Mouse (Mus musculus): ENCODE results near the gene Sox5. TPM values are rescaled to one million over a fixed set of nuclear protein-coding genes. Genes with fewer than 3 reads are reported as not detected.
"Not testable (repeated sequence)": the region's sequence is repeated elsewhere in the genome, so short reads cannot be mapped to it uniquely, and the experiment has no call there.

Sox5 gene
- total RNA-seq, 2 experiments from 2014 or later, result 3.3 to 3.9 TPM

DNA sequence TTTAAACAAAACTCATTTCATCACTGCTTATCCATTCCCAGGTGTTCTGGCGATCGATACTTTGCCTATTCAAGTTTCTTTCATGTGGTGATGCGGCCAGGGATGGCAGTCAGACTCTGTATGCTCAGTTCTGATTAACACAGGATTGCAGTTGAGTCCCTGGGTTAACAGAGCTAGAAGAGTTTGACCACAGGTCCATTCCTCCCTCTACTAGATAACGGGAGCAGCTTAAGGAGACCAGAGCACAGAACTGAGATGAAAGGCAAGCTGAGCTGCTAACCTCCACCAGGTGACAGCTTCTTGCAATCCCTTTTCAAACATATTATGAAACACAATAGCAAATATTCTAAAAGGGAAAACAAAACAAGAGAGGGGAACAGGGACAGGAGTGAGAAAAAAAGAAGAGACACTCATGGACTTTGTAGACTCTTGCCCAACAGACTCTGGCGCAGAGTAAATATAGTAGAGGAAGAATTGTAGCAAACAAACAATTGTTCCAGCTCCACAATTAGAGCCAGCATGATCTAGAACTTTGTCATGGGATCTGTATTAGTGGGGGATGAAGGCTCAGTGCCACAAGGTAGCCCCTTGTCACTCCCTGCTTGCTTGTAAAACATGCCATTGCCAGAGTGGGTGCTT lies 580.3 kb downstream of the Sox5 start:
- DNase-seq (ENCODE audit: low spot score in 2 of 2), result no peak

DNA sequence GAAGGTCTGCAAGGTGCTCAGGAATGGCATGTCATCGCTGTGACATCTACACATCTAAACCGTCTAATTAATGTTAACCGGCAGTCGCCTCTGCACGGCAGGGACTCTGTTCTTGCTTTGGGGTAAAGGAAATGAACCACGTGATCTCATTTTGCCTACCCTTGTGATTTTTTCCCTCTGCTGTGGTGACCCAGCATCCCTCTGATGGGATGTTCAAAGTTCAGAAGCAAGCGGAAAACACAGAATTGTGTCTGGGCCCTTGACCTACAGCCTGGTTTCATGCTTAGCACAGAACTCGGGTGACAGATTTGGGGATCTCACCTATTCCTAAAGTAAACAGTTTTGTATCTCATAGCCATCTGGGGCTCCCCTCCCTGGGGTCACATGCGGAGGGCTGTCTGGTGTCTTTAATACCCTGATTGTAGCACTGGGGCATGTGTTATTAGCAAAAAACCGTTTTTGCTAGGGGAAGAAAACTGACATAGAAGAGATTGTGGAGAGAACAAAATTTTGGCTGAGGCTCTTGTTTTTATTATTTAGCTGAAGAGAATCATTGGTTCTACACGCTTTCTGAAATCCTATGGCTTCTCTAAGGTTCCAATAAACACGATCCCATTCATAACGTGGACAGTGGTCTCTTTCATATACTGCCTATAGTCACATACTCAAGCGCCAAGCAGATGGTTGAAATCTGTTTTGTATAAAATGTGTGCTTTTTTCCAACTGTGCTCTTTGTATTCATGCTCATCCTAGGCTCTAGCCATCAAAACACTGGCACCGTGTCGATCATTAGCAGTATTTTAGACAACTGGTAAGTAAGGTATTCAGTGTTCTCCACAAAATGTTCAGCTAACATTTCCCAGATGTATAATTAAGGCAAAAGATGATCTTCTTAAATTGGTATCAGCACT lies 584.3 kb downstream of the Sox5 start:
- DNase-seq (ENCODE audit: low spot score in 2 of 2), result no peak

DNA sequence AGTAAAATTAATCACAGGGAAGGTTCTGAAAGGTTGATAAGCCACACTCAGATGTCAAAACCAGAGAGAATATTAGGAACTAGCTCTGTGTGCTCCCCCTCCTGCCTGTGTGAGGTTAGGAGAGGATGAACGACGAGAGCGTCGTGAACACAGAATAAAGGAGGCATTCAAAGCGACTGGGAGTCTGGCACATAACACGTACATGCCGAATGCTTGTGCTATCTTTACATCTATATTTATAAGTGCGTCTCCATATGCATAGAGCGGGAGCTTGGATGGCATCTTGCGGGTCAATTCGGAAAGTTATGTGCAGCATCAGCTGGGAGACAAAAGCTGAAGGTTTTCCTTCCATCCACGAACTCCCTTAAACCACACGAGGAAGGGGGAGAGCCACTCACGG lies 585.8 kb downstream of the Sox5 start:
- no peak for DNase-seq (ENCODE audit: low spot score in 2 of 2)

DNA sequence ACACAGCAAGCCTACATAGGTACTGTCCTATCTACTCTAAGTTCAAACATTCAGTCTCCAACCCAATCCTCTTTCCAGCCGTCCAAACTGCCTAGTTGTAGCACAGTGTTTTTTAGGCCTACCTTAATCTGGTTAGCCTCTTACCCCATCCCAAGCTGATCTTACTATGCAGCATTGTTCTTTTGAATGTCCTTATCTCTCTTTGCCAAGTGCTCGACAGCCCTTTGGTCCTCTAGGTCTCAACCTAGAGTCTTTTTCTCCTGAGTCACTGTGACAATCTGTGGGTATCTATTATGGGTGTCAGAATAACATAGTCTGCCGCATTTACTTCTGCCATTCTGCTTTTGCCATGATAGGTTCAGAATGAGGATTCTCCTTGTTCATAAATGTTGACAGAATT lies 598.7 kb downstream of the Sox5 start:
- no peak for DNase-seq (ENCODE audit: low spot score in 2 of 2)

DNA sequence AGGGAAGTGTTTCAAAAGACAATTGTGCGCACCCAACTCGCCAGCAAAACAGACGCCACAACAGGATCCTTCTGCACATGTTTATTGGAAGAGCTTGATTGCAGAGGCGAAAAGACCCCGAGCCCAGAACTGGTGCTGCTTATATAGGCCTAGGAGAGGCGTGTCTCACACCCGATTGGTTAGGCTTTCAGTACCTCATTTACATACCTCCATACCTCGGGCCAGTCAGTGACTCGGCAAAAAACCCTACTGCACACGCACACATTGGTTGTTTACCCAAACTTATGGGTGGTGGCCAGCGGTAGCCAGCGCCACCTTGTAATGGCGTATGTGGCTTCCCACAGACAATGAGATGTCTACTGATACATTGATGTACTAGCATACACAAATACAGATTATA lies 599.3 kb downstream of the Sox5 start:
- not testable (repeated sequence) for DNase-seq (ENCODE audit: low spot score in 2 of 2)

DNA sequence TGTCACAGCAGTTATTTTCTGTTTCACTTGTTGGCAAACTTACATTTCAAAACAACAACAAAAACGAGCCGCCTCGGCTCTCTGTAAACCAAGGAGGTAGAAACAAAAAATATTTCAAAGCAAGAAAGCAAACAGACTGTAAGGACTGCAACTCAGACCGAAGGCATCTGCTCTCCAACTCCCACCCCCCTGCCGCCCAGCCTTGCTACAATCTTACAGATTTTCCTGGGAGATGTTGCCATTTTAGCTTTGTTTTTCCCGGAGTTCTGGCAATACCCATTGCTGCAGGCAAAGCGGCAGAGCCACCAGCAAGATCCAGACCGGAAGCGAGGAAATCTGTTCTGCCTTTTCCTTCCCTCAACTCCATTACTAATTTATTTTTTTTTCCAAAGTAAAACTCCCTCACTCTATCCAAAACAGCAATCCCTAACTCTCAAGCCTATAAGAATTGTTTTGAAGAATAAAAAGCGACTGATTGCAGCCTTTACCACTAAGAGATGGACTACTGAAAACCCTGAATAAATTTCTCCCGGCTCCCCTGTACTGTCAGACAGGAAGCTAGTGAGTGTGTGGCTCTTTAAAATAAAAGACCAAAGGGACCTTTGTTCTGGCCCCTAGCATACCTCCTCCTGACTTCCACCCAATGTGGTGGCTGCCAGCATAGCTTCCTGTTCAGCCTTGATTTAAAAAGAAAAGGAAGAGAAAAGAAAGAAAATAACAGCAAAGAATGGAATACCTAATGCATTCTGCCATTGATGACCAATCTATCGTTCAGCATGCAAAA lies 600.5 kb downstream of the Sox5 start:
- DNase-seq (ENCODE audit: low spot score in 2 of 2), result no peak

DNA sequence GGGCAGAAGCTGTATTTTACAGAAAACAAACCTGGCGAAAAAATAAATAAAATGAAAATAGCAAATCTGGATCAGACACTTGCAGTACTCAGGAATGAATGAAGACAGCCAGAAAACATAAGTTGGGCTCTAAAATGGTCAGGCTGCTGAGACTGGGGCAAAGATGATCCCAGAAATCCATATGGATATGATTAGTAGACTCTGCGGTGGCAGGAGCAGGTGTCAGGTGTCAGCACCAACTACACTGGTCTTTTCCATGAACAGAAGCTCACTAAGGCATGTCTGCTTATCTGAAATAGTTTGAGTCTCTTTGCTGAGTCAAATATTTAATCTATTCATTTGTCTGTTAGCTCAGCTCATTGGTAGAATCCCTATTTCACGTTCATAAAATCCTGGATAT lies 602.7 kb downstream of the Sox5 start:
- no peak for DNase-seq (ENCODE audit: low spot score in 2 of 2)

DNA sequence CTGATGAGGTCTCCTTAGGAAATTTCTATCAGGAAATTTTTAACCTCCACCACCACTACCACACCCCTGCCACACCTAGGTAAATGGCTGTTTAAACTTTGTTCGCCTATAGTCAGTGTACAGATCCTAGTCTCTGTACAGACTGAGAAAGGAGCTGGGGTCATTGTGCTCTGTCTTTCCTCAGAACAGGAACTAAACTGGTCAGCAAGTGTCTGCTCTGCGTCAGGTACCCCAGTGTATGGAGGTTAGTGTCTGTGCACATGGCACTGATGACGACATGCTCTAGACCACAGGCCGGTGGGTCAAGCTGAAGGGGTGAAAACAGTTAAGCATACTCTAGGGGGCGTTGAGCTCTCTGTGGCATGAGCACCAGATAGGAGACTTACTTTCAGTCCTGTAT lies 605.1 kb downstream of the Sox5 start:
- no peak for DNase-seq (ENCODE audit: low spot score in 2 of 2)

DNA sequence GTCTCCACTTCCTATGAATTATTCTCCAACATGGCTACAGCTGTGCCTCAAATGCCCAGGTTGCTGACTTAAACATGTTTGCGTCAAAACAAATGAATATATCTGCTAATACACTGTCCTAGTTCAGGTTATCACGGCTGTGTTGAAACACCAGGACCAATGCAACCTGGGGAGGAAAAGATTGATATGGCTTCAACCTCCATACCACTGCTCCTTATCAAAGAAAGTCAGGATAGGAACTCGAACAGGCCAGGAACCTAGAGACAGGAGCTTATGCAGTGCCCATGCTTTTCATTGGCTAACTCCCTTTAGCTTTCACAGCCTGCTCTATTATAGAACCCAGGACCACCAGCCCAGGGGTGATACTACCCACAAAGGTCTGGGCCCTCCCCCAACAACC lies 606.2 kb downstream of the Sox5 start:
- no peak for DNase-seq (ENCODE audit: low spot score in 2 of 2)

DNA sequence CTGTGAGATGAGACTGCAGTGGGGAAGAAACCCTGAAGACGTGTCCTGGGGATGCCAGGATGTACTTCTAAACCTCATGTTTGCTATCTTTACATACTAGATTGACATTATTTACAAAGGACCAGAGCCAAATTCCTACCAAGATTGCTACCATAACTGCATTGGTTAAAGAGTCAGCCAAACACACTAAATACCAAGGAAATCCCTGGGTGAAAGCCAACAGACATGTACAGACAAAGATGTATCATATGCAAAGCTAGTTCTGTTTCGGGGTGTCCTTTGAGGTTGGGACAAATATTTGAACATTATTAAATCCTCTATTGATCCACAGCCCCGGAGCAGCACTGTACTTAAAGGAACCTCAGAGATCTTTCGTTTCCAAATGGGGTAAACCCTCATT lies 611.2 kb downstream of the Sox5 start:
- no peak for DNase-seq (ENCODE audit: low spot score in 2 of 2)

DNA sequence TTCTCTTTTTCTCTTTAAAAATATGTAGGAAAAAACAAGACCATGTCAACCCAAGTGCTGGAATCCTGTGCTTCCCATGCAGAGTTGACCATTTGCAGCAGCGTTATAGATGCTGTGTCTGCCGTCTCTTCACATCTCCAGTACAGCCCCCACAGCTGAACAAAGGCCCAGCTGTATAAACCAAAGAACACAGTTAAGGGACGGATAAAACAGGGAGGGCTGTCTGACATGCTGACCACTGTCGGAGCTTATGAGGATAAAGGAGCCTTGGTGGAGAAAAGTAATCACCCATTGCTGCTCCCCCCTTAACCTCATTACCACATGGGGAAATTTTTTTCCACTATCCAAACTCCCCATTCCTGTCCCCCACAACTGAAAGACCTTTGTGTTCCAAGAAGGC lies 612.0 kb downstream of the Sox5 start:
- no peak for DNase-seq (ENCODE audit: low spot score in 2 of 2)

DNA sequence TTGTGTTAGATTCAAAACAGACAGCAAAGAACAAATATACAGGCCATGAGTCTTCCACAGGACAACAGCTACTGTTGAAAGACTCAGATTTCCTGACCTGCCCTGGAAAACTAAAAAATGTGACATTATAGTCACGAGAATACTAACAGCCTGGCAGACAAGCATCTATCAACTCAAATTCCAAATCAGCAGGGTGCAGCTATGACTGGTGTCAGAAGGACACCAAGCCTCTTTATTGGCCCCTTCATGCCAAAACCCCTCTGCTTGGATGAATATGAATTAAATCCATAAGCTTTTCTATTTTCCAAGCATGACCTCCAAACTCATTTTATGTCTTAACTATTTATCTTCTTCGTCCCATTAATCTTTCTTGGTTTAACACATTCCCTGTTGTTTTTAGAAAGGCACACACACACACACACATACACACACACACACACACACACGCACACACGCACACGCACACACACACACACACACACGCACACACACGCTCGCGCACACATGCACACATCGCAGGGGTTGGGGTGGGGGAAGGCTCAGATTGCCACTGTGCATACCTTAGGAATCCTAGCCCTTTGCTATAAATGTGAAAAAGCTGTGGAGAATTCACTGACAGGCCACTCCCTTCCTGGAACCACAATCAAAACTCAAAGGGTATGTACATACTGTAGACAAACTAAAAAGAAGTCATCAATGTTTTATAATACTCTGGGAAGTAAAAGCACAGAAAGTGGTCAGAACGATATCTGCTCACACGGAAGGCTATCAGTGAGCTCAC lies 612.9 kb downstream of the Sox5 start:
- no peak for DNase-seq (ENCODE audit: low spot score in 2 of 2)

DNA sequence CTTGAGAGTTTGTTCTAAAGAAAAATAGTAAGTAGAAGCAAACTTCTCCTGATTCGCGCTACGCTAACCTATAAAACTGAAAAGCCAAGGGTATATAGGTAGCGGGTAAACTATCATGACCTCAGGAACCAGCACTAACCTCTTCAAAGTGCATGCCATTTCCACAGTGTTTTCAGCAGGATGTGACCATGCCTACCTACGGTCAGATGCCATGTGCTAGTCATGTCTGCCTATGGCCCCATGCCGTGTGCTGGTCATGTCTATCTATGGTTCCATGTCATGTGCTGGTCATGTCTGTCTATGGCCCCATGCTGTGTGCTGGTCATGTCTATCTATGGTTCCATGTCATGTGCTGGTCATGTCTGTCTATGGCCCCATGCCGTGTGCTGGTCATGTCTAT lies 614.7 kb downstream of the Sox5 start:
- no peak for DNase-seq (ENCODE audit: low spot score in 2 of 2)

DNA sequence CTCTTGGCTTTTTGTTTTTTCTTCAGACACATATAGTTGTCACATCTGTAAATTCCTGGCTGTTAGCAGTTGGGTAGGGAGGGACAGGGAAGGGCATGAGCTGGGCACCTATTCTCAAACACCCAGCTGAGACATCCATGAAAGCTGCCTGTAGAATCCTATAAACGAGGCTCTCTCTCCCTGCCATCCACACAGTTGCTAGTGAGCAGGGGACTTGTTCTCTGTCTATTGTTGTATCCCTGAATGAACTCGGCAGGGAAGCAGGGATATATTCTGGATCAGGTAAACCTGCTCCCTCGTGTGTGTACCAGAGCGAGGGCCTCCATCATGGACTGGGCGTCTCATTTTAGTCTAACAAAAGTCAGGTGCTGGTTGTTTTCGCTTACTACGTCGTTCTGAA lies 615.1 kb downstream of the Sox5 start:
- DNase-seq (ENCODE audit: low spot score in 2 of 2), result no peak

DNA sequence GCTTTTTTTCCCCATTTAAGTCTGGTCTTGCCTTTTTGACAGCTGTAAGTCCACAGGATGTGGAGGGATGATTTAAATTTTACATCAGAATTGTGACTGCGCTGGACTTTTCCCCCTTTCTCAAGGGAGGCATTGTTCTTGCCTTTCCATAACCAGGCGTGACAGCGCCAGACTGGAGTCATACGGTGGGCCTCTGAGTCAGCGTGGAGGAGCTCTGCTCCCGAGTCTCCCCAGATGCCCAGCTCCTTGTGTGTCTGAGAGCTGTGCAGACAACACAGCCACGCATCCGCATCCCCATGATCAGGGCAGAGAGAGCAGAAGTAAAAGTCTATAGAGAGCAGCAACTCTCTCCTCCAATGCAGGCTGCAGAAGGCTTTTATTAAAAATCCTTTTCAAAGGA lies 615.7 kb downstream of the Sox5 start:
- DNase-seq (ENCODE audit: low spot score in 2 of 2), result peak in 1 of 2 experiments; percentile 14

DNA sequence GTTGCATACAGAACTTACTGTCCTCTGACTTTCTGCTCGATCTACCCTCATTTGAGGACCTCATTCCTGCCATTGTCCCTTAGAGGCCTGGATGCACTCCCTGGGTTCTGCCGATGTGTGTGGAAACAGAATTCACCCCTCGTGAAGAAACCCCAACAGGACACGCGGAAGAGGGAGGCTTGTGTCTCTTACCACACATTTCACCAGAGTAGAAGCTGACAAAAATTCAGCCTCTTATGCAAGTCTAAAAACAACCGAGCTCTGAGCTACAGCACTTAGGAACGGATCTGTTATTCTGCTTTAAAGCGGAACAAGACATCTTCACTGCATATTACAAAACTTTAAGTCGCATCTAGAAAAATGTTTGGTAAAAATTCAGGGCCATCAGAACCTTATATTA lies 618.3 kb downstream of the Sox5 start:
- DNase-seq (ENCODE audit: low spot score in 2 of 2), result no peak

DNA sequence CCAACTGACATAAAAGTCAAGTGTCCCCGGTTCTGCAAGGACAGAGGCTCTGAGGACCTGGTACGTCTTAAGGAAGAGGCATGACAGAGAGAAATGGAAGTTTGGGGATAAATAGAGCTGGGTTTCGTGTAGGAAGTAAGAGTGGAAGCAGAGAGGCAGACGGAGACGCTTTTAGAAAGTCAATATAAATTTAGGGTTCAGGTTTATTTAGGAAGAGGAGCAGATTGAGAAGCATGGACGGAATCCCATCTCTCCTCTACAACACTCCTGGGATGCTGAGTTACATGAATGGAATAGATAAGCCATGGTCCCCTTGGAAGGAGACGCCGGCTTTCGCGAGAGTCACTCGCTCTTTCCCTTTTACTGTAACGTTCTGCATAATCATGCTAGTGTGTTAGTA lies 623.1 kb downstream of the Sox5 start:
- DNase-seq (ENCODE audit: low spot score in 2 of 2), result no peak

DNA sequence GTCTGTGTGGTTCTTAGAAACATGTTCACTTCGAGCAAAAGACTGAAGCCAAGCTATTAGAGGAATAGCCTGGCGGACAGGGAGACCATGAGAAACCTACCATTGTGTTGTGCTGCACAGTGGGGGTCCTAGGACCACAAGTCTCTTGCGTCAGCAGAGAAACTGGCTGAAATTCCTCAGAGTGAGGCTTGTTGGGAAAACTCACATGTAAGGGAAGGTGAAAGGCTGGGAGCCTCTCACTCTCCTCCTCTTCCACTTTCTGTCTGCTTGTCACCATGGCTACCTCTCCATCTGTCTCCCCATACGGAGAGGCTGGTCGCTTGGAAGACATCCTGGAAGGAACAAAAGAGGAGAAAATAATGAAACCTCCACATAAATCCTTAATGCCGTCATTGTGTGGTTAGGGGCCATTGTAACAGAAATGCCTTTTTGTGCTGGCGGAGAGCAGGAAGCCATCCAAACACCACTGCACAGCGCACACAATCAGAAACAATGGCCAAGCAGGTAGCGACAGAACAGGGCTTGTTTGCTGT lies 626.8 kb downstream of the Sox5 start:
- no peak for DNase-seq (ENCODE audit: low spot score in 2 of 2)

DNA sequence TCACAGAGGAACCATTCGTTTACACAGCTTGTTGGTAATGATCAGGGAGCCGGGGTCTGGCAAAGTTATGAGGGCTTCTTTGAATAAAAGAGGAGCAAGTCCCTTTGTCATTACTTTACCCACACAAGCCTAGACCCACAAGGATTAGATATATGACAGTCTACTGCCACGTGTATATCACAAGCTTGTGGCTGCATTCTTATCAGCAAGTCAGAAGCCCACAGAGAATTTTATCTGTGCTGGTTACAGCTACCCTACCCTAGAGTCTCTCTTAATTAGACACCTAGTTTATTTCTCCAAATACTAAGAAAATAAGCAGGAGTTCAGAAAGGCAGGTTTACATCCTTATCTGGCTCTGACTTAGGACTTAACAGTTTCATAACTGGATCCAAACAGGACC lies 629.8 kb downstream of the Sox5 start:
- no peak for DNase-seq (ENCODE audit: low spot score in 2 of 2)

DNA sequence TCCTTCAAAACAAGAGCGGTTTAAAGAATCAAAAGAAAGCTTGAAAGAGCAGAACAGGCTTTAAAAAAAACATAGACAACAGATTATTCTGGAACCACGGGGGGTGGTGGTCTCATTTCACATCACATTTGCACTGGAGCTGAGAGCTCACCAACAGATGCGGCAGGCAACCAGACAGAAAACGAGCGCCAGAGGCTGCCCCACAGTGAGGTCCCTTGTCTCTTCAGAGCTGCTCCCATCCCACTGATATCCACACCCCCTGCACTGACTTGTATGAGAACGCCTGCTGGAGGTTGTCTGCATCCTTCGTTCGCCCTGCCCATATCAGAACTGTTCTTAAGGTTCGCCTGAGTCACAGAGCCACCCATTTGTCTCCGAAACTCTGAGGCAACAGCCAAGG lies 630.7 kb downstream of the Sox5 start:
- no peak for DNase-seq (ENCODE audit: low spot score in 2 of 2)

DNA sequence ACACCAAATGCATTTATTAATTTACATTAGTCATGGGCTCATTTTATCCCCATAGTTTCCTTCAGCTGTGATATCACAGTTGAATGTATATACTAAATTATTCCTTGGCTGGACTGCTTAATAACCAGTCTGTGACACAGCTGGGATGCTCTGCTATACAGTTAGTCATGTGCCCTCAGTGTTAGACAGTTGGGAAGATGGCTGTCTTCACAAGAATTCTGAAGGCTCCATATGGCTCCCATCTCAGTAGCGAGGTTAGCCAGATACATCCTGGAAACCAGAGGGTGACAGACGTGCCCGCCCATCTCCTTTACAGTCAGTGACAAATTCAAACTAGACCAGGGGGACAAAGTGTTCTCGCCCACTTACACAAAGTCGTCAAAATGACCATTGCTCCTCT lies 644.4 kb downstream of the Sox5 start:
- DNase-seq (ENCODE audit: low spot score in 2 of 2), result no peak
